Mouse (Mus musculus): Measurements from ENCODE around the gene Cenpu.
A peak's percentile ranks its signal among the peaks of the same experiment; 100 is the strongest.

The Cenpu gene

DNA sequence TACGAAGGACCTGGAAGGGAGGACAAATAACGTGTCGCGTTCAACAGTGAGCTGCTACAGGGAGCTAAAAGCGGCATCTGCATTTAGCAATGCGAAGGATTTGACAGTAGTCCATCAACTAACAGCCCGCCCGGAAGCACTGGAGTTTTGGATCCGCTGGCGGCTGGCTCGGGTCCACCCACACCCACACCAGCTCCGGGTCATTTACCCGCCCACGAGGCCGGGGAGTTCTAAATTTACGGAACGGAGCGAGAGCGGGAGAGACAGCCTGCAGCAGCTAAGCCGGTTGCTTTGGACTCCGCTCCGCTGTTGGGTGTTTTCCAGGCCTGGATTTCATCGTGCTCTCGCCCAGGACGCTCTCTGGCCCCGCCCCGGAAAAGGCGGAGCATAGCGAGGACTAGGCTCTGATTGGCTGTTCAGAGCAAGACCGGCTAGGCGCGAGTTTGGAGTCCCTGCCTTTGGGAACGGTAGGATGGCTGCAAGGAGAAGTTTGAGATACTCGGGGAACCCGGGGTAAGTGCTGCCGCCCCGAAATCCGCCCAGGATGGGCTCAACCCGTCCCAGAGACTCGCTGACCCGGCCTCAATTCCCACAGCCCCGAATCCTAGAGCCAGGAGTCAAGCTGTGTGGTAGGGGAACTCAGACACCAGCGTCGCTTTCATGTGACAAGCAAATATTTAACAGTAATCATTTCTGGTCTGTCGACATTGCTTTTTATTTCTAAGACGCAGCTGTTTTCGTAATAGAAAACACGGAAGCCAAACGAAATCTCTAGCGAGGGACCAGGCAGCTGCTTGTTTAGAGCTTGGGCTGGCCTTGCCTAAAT is at the start of gene Cenpu:
TSS of gene Cenpu (plus strand) at position 414 of the 826 bp plus-strand sequence.
- TF ChIP-seq GATA4 (IDR thresholded peaks at IDR 0.05; ENCODE audit: insufficient replicate concordance, low read length): peak; percentile 69; the same call in 1 of the 2 replicates

DNA sequence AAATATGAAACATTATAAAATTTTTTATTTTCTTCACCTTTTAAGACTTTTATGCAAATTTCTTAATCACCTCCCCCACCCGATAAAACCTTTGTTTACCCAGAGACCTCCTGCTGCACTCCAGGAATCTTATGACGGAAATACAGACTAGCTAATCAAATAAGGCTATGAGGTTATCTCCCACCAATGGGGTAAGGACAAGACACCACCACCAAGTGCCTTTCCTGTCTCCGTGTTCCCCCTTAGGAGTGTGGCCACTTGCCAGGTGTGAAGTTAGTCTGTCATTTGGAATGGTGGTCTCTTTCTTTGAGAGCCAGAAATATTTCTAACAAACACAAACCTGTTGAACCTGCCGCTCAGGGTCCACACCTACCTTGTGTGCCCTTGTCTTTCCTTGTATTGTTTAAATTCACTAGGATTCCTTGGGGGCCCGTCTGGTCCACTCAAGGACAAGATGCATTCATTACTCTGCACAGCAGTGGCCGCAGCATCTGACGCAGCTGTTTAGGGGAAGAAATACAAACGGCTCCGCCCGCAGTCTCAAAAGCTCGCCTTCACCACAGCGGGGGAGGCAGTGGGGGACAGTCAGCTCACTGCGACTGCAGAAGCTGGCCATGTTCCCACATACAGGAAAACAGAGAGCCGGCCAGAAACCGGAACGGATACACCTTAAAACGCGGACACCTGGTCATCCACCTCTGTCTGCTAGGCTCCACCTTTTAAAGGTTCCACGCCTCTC is 49.3 kb upstream of the Cenpu start:
- TF ChIP-seq GATA4 (IDR thresholded peaks at IDR 0.05; ENCODE audit: insufficient replicate concordance, low read length): no peak

DNA sequence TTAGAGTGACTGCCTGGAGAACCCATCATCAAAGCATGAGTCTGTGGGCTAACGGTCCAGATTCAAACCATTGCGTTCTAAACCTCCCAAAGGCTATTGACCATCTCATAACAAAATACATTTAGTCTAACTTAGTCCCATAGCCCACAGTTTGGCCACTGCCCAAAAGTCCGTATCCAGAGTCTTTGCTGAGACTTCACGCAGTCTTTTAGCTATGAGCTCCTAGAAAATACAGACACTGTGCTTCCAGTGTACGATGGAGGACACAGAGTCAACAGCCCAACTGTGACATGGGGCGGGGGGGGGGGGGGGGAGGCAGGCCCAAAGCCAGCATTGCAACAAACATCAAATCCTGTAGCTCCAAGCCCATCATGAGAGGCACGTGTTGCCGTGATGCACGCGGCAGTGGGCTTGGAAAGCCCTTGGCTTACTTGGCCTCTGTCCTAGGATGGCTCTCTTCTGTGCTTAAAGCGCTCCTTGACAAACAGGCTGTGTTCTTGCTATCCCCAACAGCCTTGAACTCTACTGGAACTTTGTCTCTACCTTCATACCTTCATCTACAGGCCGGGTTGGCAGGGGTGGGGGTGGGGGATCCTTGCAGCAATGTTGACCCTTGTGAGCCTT is 48.6 kb upstream of the Cenpu start:
- no peak for TF ChIP-seq GATA4 (IDR thresholded peaks at IDR 0.05; ENCODE audit: insufficient replicate concordance, low read length)

DNA sequence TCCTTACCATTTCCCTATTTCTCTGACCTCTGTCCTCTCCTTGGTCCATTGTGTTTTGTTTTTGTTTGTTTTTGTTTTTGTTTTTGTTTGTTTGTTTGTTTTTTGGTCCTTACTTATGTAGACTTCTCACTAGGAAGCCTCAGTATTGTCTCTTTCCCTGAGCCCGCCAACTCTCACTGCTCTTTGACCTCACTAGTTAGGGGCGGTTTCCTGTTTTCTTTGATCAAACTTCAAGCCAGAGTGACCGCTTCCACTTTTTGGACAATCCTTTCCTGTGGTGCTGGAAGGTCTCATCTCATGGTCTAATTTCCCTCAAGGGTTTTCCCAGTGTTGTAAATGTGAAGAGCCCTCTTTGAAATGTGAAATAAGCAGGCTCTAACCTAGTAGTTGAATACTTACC is 47.6 kb upstream of the Cenpu start:
- no peak for TF ChIP-seq GATA4 (IDR thresholded peaks at IDR 0.05; ENCODE audit: insufficient replicate concordance, low read length)

DNA sequence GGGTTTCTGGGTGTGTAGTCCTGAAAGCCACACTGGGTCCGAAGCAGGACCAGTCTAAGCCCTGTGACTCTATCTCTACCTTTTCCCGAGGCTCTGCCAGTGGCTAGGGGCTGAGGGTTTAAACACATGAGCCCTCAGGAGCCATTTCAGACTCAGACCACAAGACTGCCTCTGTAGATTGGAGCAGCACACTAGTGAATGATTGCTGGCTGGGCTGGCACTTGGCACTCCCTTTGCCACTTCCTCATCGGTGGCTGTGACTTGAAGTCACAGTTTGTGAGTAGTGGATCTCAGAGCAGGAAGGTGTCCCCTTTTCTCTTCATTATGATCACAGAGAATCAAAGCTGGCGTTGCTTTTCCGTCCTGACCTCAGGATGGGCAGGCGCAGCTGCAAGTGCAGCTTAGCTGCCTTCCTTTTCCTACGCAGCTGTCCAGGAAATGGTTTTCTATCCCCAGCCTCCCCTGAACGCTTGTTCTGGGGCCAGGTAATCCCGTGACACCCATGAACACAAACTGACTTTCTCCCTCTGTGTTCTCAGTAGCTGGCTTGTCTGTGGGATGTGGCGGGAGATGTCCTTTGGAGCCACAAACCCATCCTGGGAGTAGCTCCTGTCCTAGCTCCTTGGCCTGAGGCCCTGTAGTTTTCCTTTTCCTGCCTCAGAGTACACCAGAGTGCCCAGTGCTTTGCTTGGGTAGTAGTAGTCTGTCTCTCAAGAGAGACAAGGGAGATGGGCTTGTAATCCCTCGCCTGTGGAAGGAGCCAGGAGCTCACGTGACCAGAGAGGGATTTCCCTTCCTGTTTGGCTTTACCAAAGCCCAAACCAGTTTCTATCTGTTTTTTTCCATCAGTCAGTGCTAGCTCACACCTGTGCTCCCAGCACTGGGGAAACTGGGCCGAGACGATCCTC is 43.1 kb upstream of the Cenpu start:
- no peak for TF ChIP-seq GATA4 (IDR thresholded peaks at IDR 0.05; ENCODE audit: insufficient replicate concordance, low read length)

DNA sequence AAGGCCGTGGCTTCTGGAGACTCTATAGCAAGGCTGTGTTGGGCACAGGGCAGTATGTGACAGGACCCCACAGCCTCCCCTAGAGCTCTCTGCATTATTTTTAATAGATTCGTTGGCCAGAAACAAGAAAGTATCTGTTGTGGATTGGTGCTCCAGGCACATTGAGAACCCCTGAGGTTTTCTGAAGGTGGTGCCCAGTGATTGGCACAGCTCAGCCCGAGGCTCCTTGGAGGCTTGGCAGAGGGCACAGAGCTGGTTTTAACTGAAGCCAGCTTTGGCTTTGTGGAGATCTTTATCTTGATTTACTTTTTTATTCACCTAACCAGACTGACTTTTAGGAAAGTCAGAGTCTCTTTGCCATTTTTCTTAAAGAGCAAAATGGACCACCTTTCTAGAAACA is 42.4 kb upstream of the Cenpu start:
- TF ChIP-seq GATA4 (IDR thresholded peaks at IDR 0.05; ENCODE audit: insufficient replicate concordance, low read length): no peak

DNA sequence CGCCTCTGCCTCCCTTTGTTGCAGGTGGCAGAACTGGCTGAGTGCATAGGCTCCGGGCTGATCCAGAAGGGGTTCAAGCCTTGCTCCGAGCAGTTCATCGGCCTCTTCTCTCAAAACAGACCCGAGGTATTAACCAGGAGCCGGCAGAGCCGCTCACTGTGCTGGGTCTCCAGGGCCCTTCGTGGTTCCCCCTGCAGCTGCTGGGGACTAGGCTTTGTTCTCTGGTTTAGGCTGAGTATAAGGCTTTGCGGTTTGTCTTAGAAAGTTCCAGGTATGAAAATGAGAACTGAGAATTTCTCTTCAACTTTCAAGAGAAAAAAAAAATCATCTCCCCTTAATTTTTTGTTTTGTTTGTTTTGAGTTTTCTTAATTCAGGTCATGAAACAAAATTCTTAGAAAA is 40.5 kb upstream of the Cenpu start:
- TF ChIP-seq GATA4 (IDR thresholded peaks at IDR 0.05; ENCODE audit: insufficient replicate concordance, low read length): no peak

DNA sequence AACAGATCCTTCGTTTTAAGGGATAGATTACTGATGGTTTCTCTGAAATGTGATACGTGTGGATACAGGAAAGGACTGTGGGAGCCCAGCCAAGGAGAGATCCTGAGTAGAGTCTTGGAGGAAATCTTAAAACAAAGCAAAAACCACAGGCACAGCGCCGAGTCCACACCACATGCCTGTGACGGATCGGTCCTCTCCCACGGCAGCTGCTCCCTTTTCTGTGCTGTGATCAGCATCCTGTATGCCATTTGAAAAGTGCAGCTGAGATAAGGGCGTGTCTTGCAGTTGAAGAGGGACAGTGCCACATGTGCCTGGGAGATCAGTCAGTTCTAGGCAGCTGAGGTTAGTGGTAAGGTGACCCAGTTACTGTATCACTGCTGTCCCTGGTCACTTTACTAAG is 39.3 kb upstream of the Cenpu start:
- no peak for TF ChIP-seq GATA4 (IDR thresholded peaks at IDR 0.05; ENCODE audit: insufficient replicate concordance, low read length)

DNA sequence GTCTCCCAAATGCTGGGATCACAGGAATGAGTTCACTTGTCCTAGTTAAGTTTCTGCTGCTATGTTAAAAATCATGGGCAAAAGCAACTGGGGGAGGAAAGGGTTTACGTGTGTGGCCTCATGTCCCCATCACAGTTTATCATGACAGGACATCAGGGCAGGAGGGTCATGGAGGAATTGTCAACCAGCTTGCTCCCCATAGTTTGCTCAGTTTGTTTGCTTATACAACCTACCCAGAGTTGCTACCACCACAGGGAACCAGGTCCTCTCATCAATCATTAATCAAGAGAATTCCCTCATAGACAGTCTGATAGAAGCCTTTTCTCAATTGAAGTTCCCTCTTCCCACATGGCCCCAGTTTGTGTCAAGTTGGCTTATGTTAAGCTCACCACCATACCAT is 37.8 kb upstream of the Cenpu start:
- peak; percentile 86; the same call in 1 of the 2 replicates for TF ChIP-seq GATA4 (IDR thresholded peaks at IDR 0.05; ENCODE audit: insufficient replicate concordance, low read length)

DNA sequence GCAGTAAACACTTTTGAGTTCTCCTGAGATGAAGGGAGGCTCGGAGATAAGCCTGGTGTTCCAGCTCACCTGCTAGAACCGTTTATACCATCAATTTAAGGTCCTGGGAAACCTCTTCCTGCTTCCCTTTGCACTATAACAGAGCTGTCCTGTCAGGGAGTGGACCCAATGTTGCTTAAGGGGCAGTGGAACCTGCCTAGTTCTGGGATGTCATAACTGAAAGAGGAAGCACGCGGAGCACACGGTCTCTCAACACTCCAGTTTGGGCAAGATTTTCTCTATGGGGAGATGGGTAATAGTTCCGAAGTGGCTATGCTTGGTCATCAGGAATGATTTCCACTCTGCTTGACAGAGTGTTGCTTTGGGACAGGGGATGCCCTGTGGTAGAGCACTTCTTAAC is 31.2 kb upstream of the Cenpu start:
- TF ChIP-seq GATA4 (IDR thresholded peaks at IDR 0.05; ENCODE audit: insufficient replicate concordance, low read length): no peak

DNA sequence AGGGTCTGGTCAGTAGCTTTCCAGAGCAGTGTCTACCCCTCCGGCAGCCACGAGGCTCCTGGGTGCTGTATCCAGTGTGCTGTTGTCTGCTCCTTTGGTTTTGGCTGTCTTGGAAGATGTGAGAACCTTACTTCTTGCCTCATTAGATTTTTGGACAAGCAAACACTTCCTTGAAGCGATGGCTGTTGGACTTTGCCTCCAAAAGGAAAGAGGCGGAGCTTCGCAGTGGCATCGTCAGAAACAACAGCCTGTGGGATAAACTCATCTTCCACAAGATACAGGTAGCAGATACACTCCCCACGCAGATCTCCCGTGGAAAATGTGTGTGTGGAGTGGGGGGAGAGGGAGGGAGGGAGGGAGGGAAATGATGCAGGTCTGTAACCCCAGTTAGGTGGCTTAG is 25.7 kb upstream of the Cenpu start:
- TF ChIP-seq GATA4 (IDR thresholded peaks at IDR 0.05; ENCODE audit: insufficient replicate concordance, low read length): no peak

DNA sequence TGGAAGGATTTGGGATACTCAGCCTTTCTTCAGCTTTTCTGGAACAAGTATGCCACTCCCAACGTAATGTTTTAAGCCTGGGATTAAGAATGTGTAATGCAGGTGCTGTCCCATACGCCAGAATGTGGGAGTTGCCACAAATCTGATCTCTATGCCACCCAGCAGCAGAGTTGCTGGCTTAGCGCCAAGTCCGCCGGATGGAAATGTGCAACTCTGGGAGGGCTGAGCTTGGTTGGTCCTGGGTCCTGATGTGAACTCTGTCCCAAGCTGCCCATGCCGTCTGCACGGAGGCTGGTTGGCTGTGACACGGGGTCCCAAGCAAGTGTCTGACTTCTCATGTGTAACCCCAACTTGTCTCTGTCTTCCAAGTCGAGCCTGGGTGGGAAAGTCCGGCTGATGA is 25.0 kb upstream of the Cenpu start:
- no peak for TF ChIP-seq GATA4 (IDR thresholded peaks at IDR 0.05; ENCODE audit: insufficient replicate concordance, low read length)

DNA sequence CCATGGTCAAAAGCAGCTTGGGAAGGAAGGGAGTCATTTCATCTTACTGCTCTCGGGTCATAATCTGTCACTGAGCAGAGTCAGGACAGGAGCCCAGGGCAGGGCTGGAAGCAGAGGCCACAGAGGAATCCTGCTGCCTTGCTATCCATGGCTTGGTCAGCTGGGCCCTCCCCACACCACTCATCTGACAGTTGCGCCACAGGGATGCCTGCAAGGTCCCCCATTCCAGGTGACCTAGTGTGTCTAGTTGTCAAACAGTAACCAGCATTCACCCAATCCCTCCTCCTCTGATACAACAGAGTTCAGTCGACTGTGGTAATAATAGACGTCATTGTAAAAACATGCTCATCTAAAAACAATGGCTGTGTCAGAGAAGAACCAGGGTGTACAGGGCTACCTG is 22.3 kb upstream of the Cenpu start:
- no peak for TF ChIP-seq GATA4 (IDR thresholded peaks at IDR 0.05; ENCODE audit: insufficient replicate concordance, low read length)

DNA sequence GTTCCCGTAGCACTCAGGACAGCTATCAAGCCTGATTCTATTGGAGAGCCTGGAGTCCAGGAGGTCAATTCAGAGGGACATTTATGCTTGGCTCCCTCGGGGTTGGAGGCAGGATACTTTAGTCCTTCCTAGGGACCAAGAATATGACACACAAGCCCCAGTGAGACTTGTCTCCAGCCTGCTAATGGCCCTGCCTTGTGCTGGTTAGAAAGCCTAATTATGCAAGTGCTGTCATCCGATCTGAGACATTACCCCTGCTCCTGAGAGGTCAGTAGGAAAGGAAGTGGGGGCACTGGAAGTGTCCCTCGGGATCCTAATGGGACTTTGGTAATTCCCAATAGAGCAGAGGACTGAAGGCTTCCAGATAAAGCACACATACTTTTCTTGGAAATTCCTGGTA is 21.3 kb upstream of the Cenpu start:
- TF ChIP-seq GATA4 (IDR thresholded peaks at IDR 0.05; ENCODE audit: insufficient replicate concordance, low read length): no peak

DNA sequence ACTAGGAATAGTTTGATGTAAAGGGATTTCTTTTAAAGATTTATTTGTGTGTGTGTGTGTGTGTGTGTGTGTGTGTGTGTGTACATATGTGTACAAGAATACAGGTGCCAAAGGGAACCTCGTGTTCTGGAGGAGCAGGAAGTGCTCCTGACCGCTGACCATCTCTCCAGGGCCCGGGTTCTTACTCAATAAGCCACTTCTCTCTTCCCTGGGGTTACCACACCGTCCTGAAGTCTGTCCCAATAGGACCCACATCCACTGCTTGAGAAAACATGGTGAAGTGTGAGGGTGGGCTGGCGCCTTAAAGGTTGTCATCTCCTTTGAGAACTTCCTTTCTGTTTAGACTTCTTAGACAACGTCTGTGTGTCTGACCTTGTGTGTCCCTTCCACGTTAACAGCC is 17.9 kb upstream of the Cenpu start:
- TF ChIP-seq GATA4 (IDR thresholded peaks at IDR 0.05; ENCODE audit: insufficient replicate concordance, low read length): no peak
